Mouse (Mus musculus): ENCODE results near the gene Gm15517. TPM values are rescaled to one million over a fixed set of nuclear protein-coding genes. Genes with fewer than 3 reads are reported as not detected.

Gene Gm15517
- total and polyA plus RNA-seq, 3 experiments = not detected

- no peaks in the 10 kb centered on the region for H3K36me3 ChIP-seq (replicated peaks in 1 of 2; ENCODE audit: control insufficient read depth in 1 of 2, insufficient read depth in 1 of 2, low read length in 1 of 2)
- H3K4me3 ChIP-seq (replicated peaks in 1 of 3; ENCODE audit: low read depth in 2 of 3, low read length in 2 of 3, poor library complexity in 1 of 3) = no peak overlapping the region
- H3K79me2 ChIP-seq (replicated peaks; ENCODE audit: control insufficient read depth, extremely low read depth, insufficient read depth, poor library complexity, severe bottlenecking) = no peaks in the 10 kb centered on the region
- H3K4me2 ChIP-seq (ENCODE audit: insufficient read depth, low read depth, poor library complexity, severe bottlenecking) = no peak overlapping the region
- TF ChIP-seq SMC3 (IDR thresholded peaks at IDR 0.05; ENCODE audit: low read depth, low read length) = no peak
- no peak for TF ChIP-seq CTCF (conservative IDR thresholded peaks at IDR 0.05 in 1 of 2, IDR thresholded peaks at IDR 0.05 in 1 of 2; ENCODE audit: low read depth in 2 of 2, low read length in 2 of 2)
- TF ChIP-seq EP300 (IDR thresholded peaks at IDR 0.05; ENCODE audit: low read length) = no peak
- TF ChIP-seq NELFE (IDR thresholded peaks at IDR 0.05; ENCODE audit: low read depth, low read length) = no peak
- no peak for TF ChIP-seq KAT2A (IDR thresholded peaks at IDR 0.05; ENCODE audit: insufficient replicate concordance, low read length)
- TF ChIP-seq PAX5 (IDR thresholded peaks at IDR 0.05; ENCODE audit: low read length) = no peak
- TF ChIP-seq UBTF (IDR thresholded peaks at IDR 0.05; ENCODE audit: low read depth, low read length) = no peak
- TF ChIP-seq MEF2A (IDR thresholded peaks at IDR 0.05; ENCODE audit: borderline replicate concordance, low read depth, low read length) = no peak
- TF ChIP-seq USF2 (conservative IDR thresholded peaks at IDR 0.05; ENCODE audit: low read depth, low read length) = no peak
- TF ChIP-seq MAFK (IDR thresholded peaks at IDR 0.05; ENCODE audit: insufficient replicate concordance, low read length) = no peak
- no peak for TF ChIP-seq USF1 (IDR thresholded peaks at IDR 0.05; ENCODE audit: low read depth, low read length)
- TF ChIP-seq ZKSCAN1 (IDR thresholded peaks at IDR 0.05; ENCODE audit: borderline replicate concordance, low read depth, low read length) = no peak
- TF ChIP-seq CHD1 (IDR thresholded peaks at IDR 0.05; ENCODE audit: low read depth, low read length) = no peak
- no peak for TF ChIP-seq HCFC1 (IDR thresholded peaks at IDR 0.05; ENCODE audit: low read depth, low read length)
- no peak for TF ChIP-seq CHD2 (IDR thresholded peaks at IDR 0.05; ENCODE audit: low read length)
- no peak for TF ChIP-seq RCOR1 (conservative IDR thresholded peaks at IDR 0.05; ENCODE audit: low read depth, low read length)
- TF ChIP-seq JUND (conservative IDR thresholded peaks at IDR 0.05; ENCODE audit: low read depth, low read length) = no peak
- no peak for TF ChIP-seq NRF1 (IDR thresholded peaks at IDR 0.05; ENCODE audit: low read depth, low read length)
- no peak for TF ChIP-seq TBP (conservative IDR thresholded peaks at IDR 0.05; ENCODE audit: low read depth, low read length)
- no peak for TF ChIP-seq GABPA (IDR thresholded peaks at IDR 0.05; ENCODE audit: insufficient replicate concordance, low read depth, low read length)
- no peak overlapping the region for H3K9ac ChIP-seq (ENCODE audit: insufficient read depth, low read depth)
- H3K27ac ChIP-seq (ENCODE audit: insufficient read depth, low read depth) = no peak overlapping the region
- H3K9me3 ChIP-seq (replicated peaks; ENCODE audit: low read length) = no peaks in the 10 kb centered on the region
- dilution Hi-C loops (cut with MboI; ENCODE audit: extremely low pct_ligation_motif_present, extremely low pct_unique_long_range_greater_than_20kb, low sequenced_read_pairs) = no loop called here
- in situ Hi-C loops (cut with MboI; ENCODE audit: low pct_ligation_motif_present, low pct_unique_long_range_greater_than_20kb, low sequenced_read_pairs) = no loop called here
- H3K27me3 ChIP-seq (replicated peaks) = peaks cover 18% of the 10 kb centered on the region
- no peaks in the 10 kb centered on the region; a peak in 1 of 4 replicates for H3K4me1 ChIP-seq (ENCODE audit: control insufficient read depth in 1 of 2, insufficient read depth in 2 of 2)
- DNase-seq (ENCODE audit: extremely low read depth) = no peak
These were observed 11.3 kb downstream of the Gm15517 start for GRCm38 (mm10) chr7:44272546-44272945.

- no peak for DNase-seq (ENCODE audit: extremely low read depth)
- in situ Hi-C loops (cut with MboI; ENCODE audit: low pct_ligation_motif_present, low pct_unique_long_range_greater_than_20kb, low sequenced_read_pairs) = no loop called here
- no peaks in the 10 kb centered on the region for H3K79me2 ChIP-seq (replicated peaks; ENCODE audit: control insufficient read depth, extremely low read depth, insufficient read depth, poor library complexity, severe bottlenecking)
- no peak overlapping the region for H3K27ac ChIP-seq (ENCODE audit: insufficient read depth, low read depth)
- H3K4me3 ChIP-seq (replicated peaks in 1 of 3; ENCODE audit: low read depth in 2 of 3, low read length in 2 of 3, poor library complexity in 1 of 3) = no peak overlapping the region
- no peaks in the 10 kb centered on the region; a peak in 1 of 4 replicates for H3K4me1 ChIP-seq (ENCODE audit: control insufficient read depth in 1 of 2, insufficient read depth in 2 of 2)
- H3K27me3 ChIP-seq (replicated peaks) = peaks cover 9% of the 10 kb centered on the region
- TF ChIP-seq MAFK (IDR thresholded peaks at IDR 0.05; ENCODE audit: insufficient replicate concordance, low read length) = no peak
- TF ChIP-seq MAZ (IDR thresholded peaks at IDR 0.05; ENCODE audit: low read depth, low read length) = no peak
- TF ChIP-seq GABPA (IDR thresholded peaks at IDR 0.05; ENCODE audit: insufficient replicate concordance, low read depth, low read length) = no peak
- TF ChIP-seq TCF12 (IDR thresholded peaks at IDR 0.05; ENCODE audit: low read depth, low read length) = no peak
- no peak overlapping the region for H3K9ac ChIP-seq (ENCODE audit: insufficient read depth, low read depth)
- peaks cover 6% of the 10 kb centered on the region for H3K9me3 ChIP-seq (replicated peaks; ENCODE audit: low read length)
- H3K36me3 ChIP-seq (replicated peaks in 1 of 2; ENCODE audit: control insufficient read depth in 1 of 2, insufficient read depth in 1 of 2, low read length in 1 of 2) = no peaks in the 10 kb centered on the region
- dilution Hi-C loops (cut with MboI; ENCODE audit: extremely low pct_ligation_motif_present, extremely low pct_unique_long_range_greater_than_20kb, low sequenced_read_pairs) = no loop called here
- H3K4me2 ChIP-seq (ENCODE audit: insufficient read depth, low read depth, poor library complexity, severe bottlenecking) = no peak overlapping the region
These were observed 12.2 kb downstream of the Gm15517 start for GRCm38 (mm10) chr7:44273446-44273845.

Measured in CH12.LX (cell line).